Mouse (Mus musculus): ENCODE data around the gene Fbxl17. TPM values are rescaled to one million over a fixed set of nuclear protein-coding genes. Genes with fewer than 3 reads are reported as not detected.

Fbxl17 gene
- total and polyA plus RNA-seq, 2 experiments from 2014 or later = 13.1 to 22.3 TPM

DNA sequence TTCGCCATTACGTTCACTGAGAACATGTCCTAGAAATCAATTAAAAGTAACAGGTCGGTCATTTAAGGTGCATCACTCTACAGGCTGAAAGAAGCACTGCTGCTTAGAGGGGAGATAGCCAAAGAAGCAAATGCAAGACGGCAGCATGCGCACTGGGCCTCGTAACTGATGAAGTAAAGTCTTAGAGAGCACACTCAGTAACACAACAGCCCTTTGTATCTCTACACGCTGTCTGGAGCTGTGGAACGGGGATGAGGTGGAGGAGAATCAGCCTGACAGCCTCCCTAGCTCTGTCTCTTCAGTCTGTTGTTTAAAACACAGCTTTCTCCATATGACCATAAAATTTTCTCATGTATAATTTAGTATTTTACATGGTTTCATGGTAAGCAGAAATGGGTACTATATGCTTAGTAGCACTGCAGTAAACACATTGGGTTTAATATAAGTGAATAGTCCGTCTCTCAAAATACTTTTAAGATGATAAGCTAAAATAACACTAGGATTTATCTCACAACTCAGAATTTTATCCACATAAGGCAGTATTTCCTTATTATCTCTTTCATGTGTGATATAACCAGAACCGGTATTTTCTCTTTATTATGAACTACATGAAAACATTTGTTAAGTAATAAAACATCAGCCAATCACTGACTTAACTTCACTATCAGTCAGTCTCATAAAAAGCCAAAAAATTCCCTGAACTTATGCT lies 52.7 kb downstream of the Fbxl17 start:
- H3K36me3 ChIP-seq (ENCODE audit: insufficient read depth, low read length) = no peaks in the 10 kb centered on the region
- peak; percentile 6; the same call in 1 of the 2 replicates for TF ChIP-seq CTCF (IDR thresholded peaks at IDR 0.05; ENCODE audit: low read depth)
- no peaks in the 10 kb centered on the region for H3K27me3 ChIP-seq (ENCODE audit: insufficient read depth, low read length)
- H3K9ac ChIP-seq (replicated peaks; ENCODE audit: low read length) = no peak overlapping the region
- no peaks in the 10 kb centered on the region for H3K4me1 ChIP-seq (ENCODE audit: insufficient read depth, low read length)
- DNase-seq (ENCODE audit: low spot score) (no peak), ATAC-seq (no peak)
- WGBS = 61% methylated on average over 10 of the region's 10 CpGs
- no peak overlapping the region for H3K4me2 ChIP-seq (ENCODE audit: low read depth, low read length)
- H3K4me3 ChIP-seq (ENCODE audit: low read length) = no peak overlapping the region
- H3K9me3 ChIP-seq (ENCODE audit: low read length) = no peaks in the 10 kb centered on the region
- no peak overlapping the region for H3K27ac ChIP-seq

DNA sequence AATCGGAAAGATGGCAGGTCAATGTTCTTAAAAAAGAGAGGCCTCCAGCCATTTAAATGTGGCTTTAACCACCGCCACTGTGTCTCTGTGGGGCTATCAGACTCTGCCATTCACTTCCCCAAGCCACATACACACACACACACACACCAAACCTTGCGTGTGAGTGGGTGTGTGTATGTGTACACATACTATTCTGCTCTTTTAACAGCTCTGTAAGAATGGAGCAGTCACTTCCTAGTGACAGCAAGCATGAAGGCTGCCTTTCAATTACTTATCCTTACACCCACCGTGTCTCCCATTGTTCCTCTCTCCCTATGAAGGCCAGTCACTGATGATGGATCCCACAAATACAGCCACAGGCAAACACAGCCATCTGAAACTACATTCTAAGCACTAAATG lies 54.6 kb downstream of the Fbxl17 start:
- no peak for ATAC-seq
- H3K9ac ChIP-seq (replicated peaks; ENCODE audit: low read length) = no peak overlapping the region
- no peaks in the 10 kb centered on the region for H3K9me3 ChIP-seq (ENCODE audit: low read length)
- H3K27ac ChIP-seq = no peak overlapping the region
- DNase-seq (ENCODE audit: low spot score) = no peak
- 71% methylated on average over 4 of the region's 4 CpGs for WGBS
- H3K4me2 ChIP-seq (ENCODE audit: low read depth, low read length) = no peak overlapping the region
- no peak overlapping the region for H3K4me3 ChIP-seq (ENCODE audit: low read length)
- no peak for TF ChIP-seq CTCF (IDR thresholded peaks at IDR 0.05; ENCODE audit: low read depth)
- no peaks in the 10 kb centered on the region for H3K4me1 ChIP-seq (ENCODE audit: insufficient read depth, low read length)
- H3K27me3 ChIP-seq (ENCODE audit: insufficient read depth, low read length) = no peaks in the 10 kb centered on the region
- H3K36me3 ChIP-seq (ENCODE audit: insufficient read depth, low read length) = no peaks in the 10 kb centered on the region

DNA sequence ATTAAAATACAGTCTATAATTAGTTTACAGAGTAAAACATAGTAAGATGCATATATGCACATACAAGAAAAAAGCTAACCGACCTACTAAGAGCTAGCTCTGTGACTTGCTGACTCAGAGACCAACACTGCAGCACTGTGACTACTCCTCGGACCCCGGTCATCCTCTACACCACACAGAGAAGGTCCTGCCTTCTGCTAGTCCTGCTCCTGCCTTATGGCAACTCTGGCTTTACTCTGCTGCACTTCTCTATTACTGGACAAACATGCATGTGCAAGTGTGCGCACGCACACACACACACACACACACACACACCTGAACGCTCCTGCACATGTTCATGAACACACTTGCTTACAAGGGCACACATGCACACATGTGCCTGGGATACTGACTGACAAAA lies 62.4 kb downstream of the Fbxl17 start:
- TF ChIP-seq CTCF (IDR thresholded peaks at IDR 0.05; ENCODE audit: low read depth) = no peak
- H3K4me1 ChIP-seq (ENCODE audit: insufficient read depth, low read length) = no peaks in the 10 kb centered on the region
- H3K27me3 ChIP-seq (ENCODE audit: insufficient read depth, low read length) = no peaks in the 10 kb centered on the region
- H3K9me3 ChIP-seq (ENCODE audit: low read length) = no peaks in the 10 kb centered on the region
- H3K9ac ChIP-seq (replicated peaks; ENCODE audit: low read length) = no peak overlapping the region
- ATAC-seq (no peak), DNase-seq (ENCODE audit: low spot score) (no peak)
- no peak overlapping the region for H3K4me3 ChIP-seq (ENCODE audit: low read length)
- H3K4me2 ChIP-seq (ENCODE audit: low read depth, low read length) = no peak overlapping the region
- H3K36me3 ChIP-seq (ENCODE audit: insufficient read depth, low read length) = no peaks in the 10 kb centered on the region
- no peak overlapping the region for H3K27ac ChIP-seq
- WGBS = 94% methylated on average over 6 of the region's 6 CpGs

DNA sequence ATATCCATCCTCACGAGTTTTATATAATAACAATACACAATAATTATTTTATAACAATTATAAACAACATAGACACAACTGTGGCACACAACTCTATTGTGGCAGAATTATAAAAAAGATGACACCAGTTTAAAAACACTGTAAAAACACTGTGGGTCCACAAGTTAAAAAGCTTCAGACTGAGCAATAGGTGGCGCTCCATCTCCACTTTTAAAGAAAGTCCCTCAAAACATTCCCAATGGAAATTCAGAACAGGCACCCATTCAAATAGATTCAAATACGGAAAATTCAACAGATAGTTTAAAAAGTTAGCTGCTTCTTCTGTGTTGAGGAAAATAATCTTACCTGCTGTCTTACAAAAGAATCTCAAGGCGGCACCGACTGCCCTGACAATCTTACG lies 65.7 kb downstream of the Fbxl17 start:
- Histone ChIP-seq H3K4me2 (ENCODE audit: low read depth, low read length) (no peak overlapping the region), H3K4me1 (ENCODE audit: insufficient read depth, low read length) (no peaks in the 10 kb centered on the region), H3K27ac (no peak overlapping the region), H3K36me3 (ENCODE audit: insufficient read depth, low read length) (no peaks in the 10 kb centered on the region), H3K9me3 (ENCODE audit: low read length) (no peaks in the 10 kb centered on the region), H3K4me3 (ENCODE audit: low read length) (no peak overlapping the region), H3K9ac (replicated peaks; ENCODE audit: low read length) (no peak overlapping the region), H3K27me3 (ENCODE audit: insufficient read depth, low read length) (no peaks in the 10 kb centered on the region)
- peak; percentile 62 for TF ChIP-seq CTCF (IDR thresholded peaks at IDR 0.05; ENCODE audit: low read depth)
- ATAC-seq (no peak), DNase-seq (ENCODE audit: low spot score) (peak; percentile 77)
- WGBS = 54% methylated on average over 6 of the region's 6 CpGs

DNA sequence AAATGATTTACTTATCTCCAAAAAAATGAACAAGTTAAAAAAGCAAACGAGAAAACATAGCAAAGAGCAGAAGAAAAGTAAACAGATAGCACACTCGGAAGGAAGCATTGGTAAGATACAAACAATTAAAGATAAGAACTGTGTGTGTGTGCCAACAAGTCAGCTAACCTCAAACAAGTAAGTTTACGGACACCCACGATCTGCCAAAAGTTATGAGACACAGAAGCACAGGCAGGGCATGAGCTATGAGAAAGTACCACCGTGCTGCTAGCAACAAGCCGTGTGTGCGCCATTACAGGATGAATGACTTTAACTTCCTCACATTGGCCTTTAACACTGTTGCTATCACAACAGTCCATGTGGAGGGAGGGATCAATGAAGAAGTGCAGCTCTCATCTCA lies 68.2 kb downstream of the Fbxl17 start:
- 82% methylated on average over 7 of the region's 7 CpGs for WGBS
- Histone ChIP-seq H3K27me3 (ENCODE audit: insufficient read depth, low read length) (no peaks in the 10 kb centered on the region), H3K27ac (no peak overlapping the region), H3K4me2 (ENCODE audit: low read depth, low read length) (no peak overlapping the region), H3K9ac (replicated peaks; ENCODE audit: low read length) (no peak overlapping the region), H3K4me1 (ENCODE audit: insufficient read depth, low read length) (no peaks in the 10 kb centered on the region), H3K36me3 (ENCODE audit: insufficient read depth, low read length) (no peaks in the 10 kb centered on the region), H3K9me3 (ENCODE audit: low read length) (no peaks in the 10 kb centered on the region), H3K4me3 (ENCODE audit: low read length) (no peak overlapping the region)
- no peak for ATAC-seq
- no peak for DNase-seq (ENCODE audit: low spot score)
- TF ChIP-seq CTCF (IDR thresholded peaks at IDR 0.05; ENCODE audit: low read depth) = no peak

DNA sequence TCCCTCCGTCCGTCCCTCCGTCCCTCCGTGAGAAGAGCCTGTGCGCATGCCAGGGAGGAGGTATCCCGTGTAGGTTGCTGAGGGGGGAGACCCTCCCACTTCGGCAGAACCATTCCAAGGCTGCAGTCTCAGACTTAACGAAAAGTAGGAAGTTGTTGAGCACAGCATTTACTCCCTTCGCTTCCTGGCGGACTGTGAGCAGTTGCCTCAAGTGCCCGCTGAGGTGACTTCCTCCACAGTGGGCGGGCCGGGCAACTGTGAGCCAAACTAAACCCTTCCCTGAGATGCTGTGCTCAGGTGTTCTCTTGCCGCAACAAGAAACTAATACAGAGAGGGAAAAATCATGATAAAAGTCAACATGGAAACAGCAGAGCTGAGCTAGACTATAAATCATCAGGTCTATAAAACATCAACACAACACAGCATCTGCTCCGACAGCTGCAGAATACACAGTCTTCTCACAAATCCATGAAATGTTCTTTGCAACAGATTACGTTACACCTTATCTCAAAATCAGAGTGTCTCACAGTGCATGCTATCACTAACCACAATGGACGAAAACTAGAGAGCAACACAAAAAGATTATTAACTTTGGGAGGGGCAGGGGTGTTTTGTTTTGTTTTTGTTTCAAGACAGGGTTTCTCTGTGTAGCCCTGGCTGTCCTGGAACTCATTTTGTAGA lies 69.3 kb downstream of the Fbxl17 start:
- Histone ChIP-seq H3K27me3 (ENCODE audit: insufficient read depth, low read length) (no peaks in the 10 kb centered on the region), H3K9me3 (ENCODE audit: low read length) (no peaks in the 10 kb centered on the region), H3K4me1 (ENCODE audit: insufficient read depth, low read length) (no peaks in the 10 kb centered on the region), H3K36me3 (ENCODE audit: insufficient read depth, low read length) (no peaks in the 10 kb centered on the region), H3K27ac (no peak overlapping the region), H3K4me2 (ENCODE audit: low read depth, low read length) (0 out of 2 replicates have a peak overlapping the region, but pooled peaks have one; percentile 28), H3K4me3 (ENCODE audit: low read length) (no peak overlapping the region), H3K9ac (replicated peaks; ENCODE audit: low read length) (no peak overlapping the region)
- WGBS = 68% methylated on average over 17 of the region's 17 CpGs
- DNase-seq (ENCODE audit: low spot score) (no peak), ATAC-seq (no peak)
- TF ChIP-seq CTCF (IDR thresholded peaks at IDR 0.05; ENCODE audit: low read depth) = no peak

DNA sequence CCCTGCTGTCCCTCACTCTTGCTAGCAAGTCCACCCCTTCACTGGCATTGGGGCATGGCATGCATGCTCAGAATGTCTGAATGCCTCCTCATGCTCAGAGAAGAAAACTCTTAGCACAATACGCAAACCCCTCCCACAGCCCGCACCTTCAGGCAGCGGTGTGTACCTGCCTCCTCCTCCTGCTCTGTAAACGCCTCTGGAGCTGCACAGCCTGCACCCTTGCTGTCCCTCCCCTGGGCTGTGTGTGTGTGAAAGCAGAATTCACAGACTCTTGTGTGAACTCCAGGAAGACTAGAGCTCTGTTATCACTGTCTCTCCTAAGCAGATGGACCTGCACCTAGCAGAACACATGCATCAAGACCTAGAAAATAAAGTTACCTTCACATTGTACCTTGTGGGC lies 76.0 kb downstream of the Fbxl17 start:
- DNase-seq (ENCODE audit: low spot score) (no peak), ATAC-seq (no peak)
- Histone ChIP-seq H3K9me3 (ENCODE audit: low read length) (no peaks in the 10 kb centered on the region), H3K9ac (replicated peaks; ENCODE audit: low read length) (no peak overlapping the region), H3K27me3 (ENCODE audit: insufficient read depth, low read length) (no peaks in the 10 kb centered on the region), H3K27ac (no peak overlapping the region), H3K4me2 (ENCODE audit: low read depth, low read length) (no peak overlapping the region), H3K36me3 (ENCODE audit: insufficient read depth, low read length) (no peaks in the 10 kb centered on the region), H3K4me3 (ENCODE audit: low read length) (no peak overlapping the region), H3K4me1 (ENCODE audit: insufficient read depth, low read length) (no peaks in the 10 kb centered on the region)
- 84% methylated on average over 4 of the region's 4 CpGs for WGBS
- TF ChIP-seq CTCF (IDR thresholded peaks at IDR 0.05; ENCODE audit: low read depth) = no peak
